Mouse (Mus musculus) stomach, embryonic 16.5 days (tissue): Measurements from ENCODE around the gene Aph1a. TPM values are rescaled to one million over a fixed set of nuclear protein-coding genes. Genes with fewer than 3 reads are reported as not detected.

ENCODE experiments used
- polyA plus RNA-seq: library from polyadenylated mRNA; unstranded; fragments of >200 nt; fragmentation: Nextera tagmentation; extraction: Ambion mirVana; gene quantifications from 2 replicates; pipeline ENCODE4 v1.2.1, GENCODE M21; 2015

Aph1a gene
- polyA plus RNA-seq, 1 experiment from 2014 or later, result 33.9 TPM

Other genes starting within 250 kb of the Aph1a start
- gene Mcl1, start 235.2 kb upstream of the Aph1a start, polyA plus RNA-seq, result 16.5 and 20.5 TPM in 2 replicates
- gene Adamtsl4, start 206.1 kb upstream of the Aph1a start, polyA plus RNA-seq, result 13.3 and 20.5 TPM in 2 replicates
- gene Ecm1, start 154.4 kb upstream of the Aph1a start, polyA plus RNA-seq, result 110 and 228 TPM in 2 replicates
- 48.1 and 52.1 TPM in 2 replicates for gene Tars2, start 133.8 kb upstream of the Aph1a start, polyA plus RNA-seq
- gene Rprd2, start 75.1 kb upstream of the Aph1a start, polyA plus RNA-seq, result 18.8 and 20.3 TPM in 2 replicates
- 41.1 and 44.8 TPM in 2 replicates for gene Prpf3, start 38.1 kb upstream of the Aph1a start, polyA plus RNA-seq
- 290 and 321 TPM in 2 replicates for gene Mrps21, start 22.4 kb upstream of the Aph1a start, polyA plus RNA-seq
- gene Ciart, start 11.7 kb upstream of the Aph1a start, polyA plus RNA-seq, result 3.8 and 5.2 TPM in 2 replicates
- gene BC028528, start 2.0 kb upstream of the Aph1a start, polyA plus RNA-seq, result 28.8 and 30.0 TPM in 2 replicates
- gene Car14, start 10.7 kb downstream of the Aph1a start, polyA plus RNA-seq, result 2.4 and 2.9 TPM in 2 replicates
- 156 and 167 TPM in 2 replicates for gene Anp32e, start 35.3 kb downstream of the Aph1a start, polyA plus RNA-seq
- gene Plekho1, start 102.0 kb downstream of the Aph1a start, polyA plus RNA-seq, result 20.6 and 25.7 TPM in 2 replicates
- 31.7 and 39.6 TPM in 2 replicates for gene Vps45, start 164.5 kb downstream of the Aph1a start, polyA plus RNA-seq
- gene Otud7b, start 210.6 kb downstream of the Aph1a start, polyA plus RNA-seq, result 11.8 and 13.1 TPM in 2 replicates